Mouse (Mus musculus) hindbrain, embryonic 10.5 days (tissue): ENCODE results near the gene Sarnp. TPM values are rescaled to one million over a fixed set of nuclear protein-coding genes. Genes with fewer than 3 reads are reported as not detected.
"Not testable (repeated sequence)": the region's sequence is repeated elsewhere in the genome, so short reads cannot be mapped to it uniquely, and the experiment has no call there.

Experiments
- DNase-seq: peaks from one replicate; pipeline ENCODE4 v3.0.0-alpha.2; 2017; ENCODE audit warnings: low spot score
- H3K27ac ChIP-seq: fragments of 300-500 bp; sonication (generic); 2 replicates; pipeline ENCODE4 v1.5.1; 2016; ENCODE audit warnings: mild to moderate bottlenecking, moderate library complexity
- H3K27me3 ChIP-seq: fragments of 300-500 bp; sonication (generic); 2 replicates; pipeline ENCODE4 v1.6.1; 2016; ENCODE audit warnings: mild to moderate bottlenecking; ENCODE audit not compliant: poor library complexity, insufficient read depth, severe bottlenecking
- H3K36me3 ChIP-seq: fragments of 300-500 bp; sonication (generic); 2 replicates; pipeline ENCODE4 v1.6.1; 2016; ENCODE audit warnings: mild to moderate bottlenecking, moderate library complexity
- H3K4me1 ChIP-seq: fragments of 300-500 bp; sonication (generic); replicated peaks from 2 replicates; pipeline ENCODE4 v1.6.1; 2016; ENCODE audit warnings: mild to moderate bottlenecking
- H3K4me3 ChIP-seq: fragments of 300-500 bp; sonication (generic); 2 replicates; pipeline ENCODE4 v1.5.1; 2016; ENCODE audit warnings: mild to moderate bottlenecking, moderate library complexity
- H3K9me3 ChIP-seq: fragments of 300-500 bp; sonication (generic); 2 replicates; pipeline ENCODE4 v1.6.1; 2016; ENCODE audit warnings: mild to moderate bottlenecking, moderate library complexity
- WGBS: fragments of 180-500 bp; shearing (Covaris S2); methylation state at CpG from one replicate; pipeline ENCODE4 v1.1.7; 2016; 5-methylcytosine and 5-hydroxymethylcytosine counted together
- polyA plus RNA-seq: library from polyadenylated mRNA; unstranded; fragments of >200 nt; fragmentation: Nextera tagmentation; extraction: Ambion mirVana; gene quantifications from 2 replicates; pipeline ENCODE4 v1.2.1, GENCODE M21; 2016

The Sarnp gene
- polyA plus RNA-seq, 1 experiment from 2014 or later = 251 TPM

- peak overlapping the region; percentile 24; the same call in 1 of the 2 replicates for H3K4me3 ChIP-seq
- DNase-seq = no peak
- H3K27ac ChIP-seq = peak overlapping the region; percentile 45; the same call in 1 of the 2 replicates
- no peaks in the 10 kb centered on the region for H3K27me3 ChIP-seq
- WGBS = 85% methylated on average over 16 of the region's 16 CpGs
- no peaks in the 10 kb centered on the region for H3K9me3 ChIP-seq
- H3K4me1 ChIP-seq = peaks cover 36% of the 10 kb centered on the region
- H3K36me3 ChIP-seq = peaks cover 40% of the 10 kb centered on the region
These were observed 15.1 kb upstream of the Sarnp start for GRCm38 (mm10) chr10:128801981-128802495.

GRCm38 (mm10) chr10:128802956-128803355 lies 14.2 kb upstream of the Sarnp start:
- Histone ChIP-seq H3K9me3 (no peaks in the 10 kb centered on the region), H3K27ac (peak overlapping the region; percentile 62; the same call in 1 of the 2 replicates), H3K4me1 (peaks cover 46% of the 10 kb centered on the region), H3K27me3 (no peaks in the 10 kb centered on the region), H3K4me3 (peak overlapping the region; percentile 86), H3K36me3 (peaks cover 49% of the 10 kb centered on the region)
- DNase-seq = no peak
- WGBS = 65% methylated on average over 4 of the region's 4 CpGs

GRCm38 (mm10) chr10:128803361-128803760 lies 13.8 kb upstream of the Sarnp start:
- H3K4me3 ChIP-seq = peak overlapping the region; percentile 86
- no peak for DNase-seq
- 18% methylated on average over 6 of the region's 6 CpGs for WGBS
- no peaks in the 10 kb centered on the region for H3K27me3 ChIP-seq
- H3K4me1 ChIP-seq = peaks cover 50% of the 10 kb centered on the region
- peaks cover 53% of the 10 kb centered on the region for H3K36me3 ChIP-seq
- peak overlapping the region; percentile 97 for H3K27ac ChIP-seq
- H3K9me3 ChIP-seq = no peaks in the 10 kb centered on the region

- under 1% methylated on average over 14 of the region's 14 CpGs for WGBS
- Histone ChIP-seq H3K27me3 (no peaks in the 10 kb centered on the region), H3K27ac (peak within 1 kb of the TSS; percentile 97), H3K4me1 (peaks cover 54% of the 10 kb centered on the region), H3K4me3 (peak within 1 kb of the TSS; percentile 86), H3K36me3 (peaks cover 55% of the 10 kb centered on the region), H3K9me3 (no peaks in the 10 kb centered on the region)
- no peak for DNase-seq
These were observed 13.3 kb upstream of the Sarnp start, which contains the start of gene Dnajc14 for GRCm38 (mm10) chr10:128803771-128804270. TSS of gene Dnajc14 (plus strand) at chr10:128804062.

- peak within 1 kb of the TSS; percentile 86 for H3K4me3 ChIP-seq
- H3K36me3 ChIP-seq = peaks cover 59% of the 10 kb centered on the region
- H3K4me1 ChIP-seq = peaks cover 61% of the 10 kb centered on the region
- under 1% methylated on average over 28 of the region's 28 CpGs for WGBS
- peak within 1 kb of the TSS; percentile 97 for H3K27ac ChIP-seq
- no peaks in the 10 kb centered on the region for H3K27me3 ChIP-seq
- DNase-seq = peak; percentile 84
- H3K9me3 ChIP-seq = no peaks in the 10 kb centered on the region
These were observed 12.7 kb upstream of the Sarnp start, which contains the start of gene Tmem198b for GRCm38 (mm10) chr10:128804271-128805091. TSS of gene Tmem198b (minus strand) at chr10:128804370.

GRCm38 (mm10) chr10:128805092-128806000 lies 11.8 kb upstream of the Sarnp start:
- Histone ChIP-seq H3K27ac (peak overlapping the region; percentile 97), H3K36me3 (peaks cover 60% of the 10 kb centered on the region), H3K4me3 (peak overlapping the region; percentile 86), H3K27me3 (no peaks in the 10 kb centered on the region), H3K9me3 (no peaks in the 10 kb centered on the region), H3K4me1 (peaks cover 63% of the 10 kb centered on the region)
- DNase-seq = peak; percentile 99
- under 1% methylated on average over 70 of the region's 70 CpGs for WGBS

- DNase-seq = no peak
- Histone ChIP-seq H3K9me3 (no peaks in the 10 kb centered on the region), H3K4me1 (peaks cover 65% of the 10 kb centered on the region), H3K27me3 (no peaks in the 10 kb centered on the region), H3K4me3 (peak overlapping the region; percentile 86), H3K27ac (peak overlapping the region; percentile 97), H3K36me3 (peaks cover 54% of the 10 kb centered on the region)
- 68% methylated on average over 6 of the region's 6 CpGs for WGBS
These were observed 11.0 kb upstream of the Sarnp start for GRCm38 (mm10) chr10:128806086-128806485.

GRCm38 (mm10) chr10:128807018-128807417 lies 10.1 kb upstream of the Sarnp start:
- H3K4me3 ChIP-seq = peak overlapping the region; percentile 86
- H3K4me1 ChIP-seq = peaks cover 63% of the 10 kb centered on the region
- peak overlapping the region; percentile 12; the same call in 1 of the 2 replicates for H3K27ac ChIP-seq
- DNase-seq = no peak
- no peaks in the 10 kb centered on the region for H3K27me3 ChIP-seq
- peaks cover 46% of the 10 kb centered on the region for H3K36me3 ChIP-seq
- no peaks in the 10 kb centered on the region for H3K9me3 ChIP-seq
- 93% methylated on average over 8 of the region's 8 CpGs for WGBS

- H3K4me1 ChIP-seq = peaks cover 16% of the 10 kb centered on the region
- DNase-seq = no peak
- no peaks in the 10 kb centered on the region for H3K27me3 ChIP-seq
- no peaks in the 10 kb centered on the region for H3K9me3 ChIP-seq
- H3K27ac ChIP-seq = no peak overlapping the region
- 90% methylated on average over 4 of the region's 4 CpGs for WGBS
- peaks cover 60% of the 10 kb centered on the region for H3K36me3 ChIP-seq
- peak overlapping the region; percentile 88; the same call in 1 of the 2 replicates for H3K4me3 ChIP-seq
These were observed 3.1 kb downstream of the Sarnp start for GRCm38 (mm10) chr10:128820217-128820616.

GRCm38 (mm10) chr10:128821358-128822056 lies 4.4 kb downstream of the Sarnp start, which contains the start of gene Ormdl2:
TSS of gene Ormdl2 (minus strand) at chr10:128821645.
- Histone ChIP-seq H3K27ac (peak within 1 kb of the TSS; percentile 91), H3K9me3 (no peaks in the 10 kb centered on the region), H3K36me3 (peaks cover 60% of the 10 kb centered on the region), H3K4me1 (peaks cover 16% of the 10 kb centered on the region), H3K27me3 (no peaks in the 10 kb centered on the region), H3K4me3 (peak within 1 kb of the TSS; percentile 88)
- WGBS = under 1% methylated on average over 46 of the region's 46 CpGs
- peak; percentile 99 for DNase-seq

GRCm38 (mm10) chr10:128822135-128822534 lies 5.0 kb downstream of the Sarnp start:
- no peaks in the 10 kb centered on the region for H3K27me3 ChIP-seq
- peak overlapping the region; percentile 91 for H3K27ac ChIP-seq
- WGBS = 5% methylated on average over 13 of the region's 13 CpGs
- H3K4me1 ChIP-seq = peaks cover 16% of the 10 kb centered on the region
- H3K4me3 ChIP-seq = peak overlapping the region; percentile 88
- H3K9me3 ChIP-seq = no peaks in the 10 kb centered on the region
- peaks cover 58% of the 10 kb centered on the region for H3K36me3 ChIP-seq
- DNase-seq = no peak

- H3K4me3 ChIP-seq = peak overlapping the region; percentile 88
- not testable (repeated sequence) for H3K27ac ChIP-seq, H3K9me3 ChIP-seq, DNase-seq, H3K27me3 ChIP-seq
- peaks cover 58% of the 10 kb centered on the region for H3K36me3 ChIP-seq
- peaks cover 16% of the 10 kb centered on the region for H3K4me1 ChIP-seq
- 79% methylated on average over 4 of the region's 4 CpGs for WGBS
These were observed 6.0 kb downstream of the Sarnp start for GRCm38 (mm10) chr10:128823087-128823486.
